Comparison of ENCODE assay signal across 8 mouse cellular contexts in genomic region chr7:43606896-43607742, GRCm38 (mm10). TPM values are rescaled to one million over a fixed set of nuclear protein-coding genes. Genes with fewer than 3 reads are reported as not detected.
DNase-seq lines count a peak whose midpoint lies in the region; ATAC-seq lines count a peak whose summit lies in the region.

TSS of gene Zfp819 (plus strand) at chr7:43607169.

- peak; percentile 66 to 85 for DNase-seq in adrenal gland, adult (ENCODE audit: inconsistent age in 2 of 2, low spot score in 1 of 2)
- peak; percentile 89 for DNase-seq in embryo, embryonic 11 days
- peak; percentile 42 to 69 for DNase-seq in left cerebral cortex, adult 9 months (ENCODE audit: low spot score in 2 of 2)
- peak; percentile 44 for DNase-seq in retina, postnatal 7 days (ENCODE audit: low read depth, low spot score)
- DNase-seq in adipocyte (ENCODE audit: low spot score) = no peak

- H3K27ac ChIP-seq in intestine, embryonic 15.5 days = no peak within 1 kb of the TSS

- ATAC-seq in granulocyte monocyte progenitor cell, adult 5-6 weeks (replicated peaks; ENCODE audit: poor library complexity, severe bottlenecking) = peak; percentile 73
- ATAC-seq in intestine, embryonic 15.5 days = peak; percentile 93
- ATAC-seq in megakaryocyte, adult 5-6 weeks (ENCODE audit: poor library complexity, severe bottlenecking) = peak; percentile 60

- no peaks in the 10 kb centered on the region for H3K27me3 ChIP-seq in intestine, embryonic 15.5 days (replicated peaks)

- peak within 1 kb of the TSS; percentile 31 for H3K4me3 ChIP-seq in intestine, embryonic 15.5 days (replicated peaks)

- peak within 1 kb of the TSS; percentile 30; the same call in 1 of the 2 replicates for H3K9ac ChIP-seq in intestine, embryonic 15.5 days

- no peaks in the 10 kb centered on the region for H3K9me3 ChIP-seq in intestine, embryonic 15.5 days

- peaks cover 9% of the 10 kb centered on the region for H3K4me1 ChIP-seq in intestine, embryonic 15.5 days (replicated peaks)

- no peaks in the 10 kb centered on the region for H3K36me3 ChIP-seq in intestine, embryonic 15.5 days

- peak within 1 kb of the TSS; percentile 78 for H3K4me2 ChIP-seq in intestine, embryonic 15.5 days (replicated peaks)

- 16% methylated on average over 41 of the region's 41 CpGs for WGBS in intestine, embryonic 15.5 days

RNA-seq across cellular contexts. Expression of gene Zfp819, which starts in this region (rescaled TPM):
- total RNA-seq in granulocyte monocyte progenitor cell, adult 5-6 weeks (2014; fragmentation: Nextera tagmentation) = 1.4 TPM in 1 of 2 replicates, not detected in the other
- total RNA-seq in granulocyte monocyte progenitor cell, adult 5-6 weeks (2017) = 0.17 and 0.98 TPM in 2 replicates
- polyA plus RNA-seq in intestine, embryonic 15.5 days (2015; fragmentation: Nextera tagmentation; extraction: Ambion mirVana) = 0.09 TPM in 2 replicates
- total RNA-seq in megakaryocyte, adult 5-6 weeks (2015) = not detected in 2 replicates
- not detected in 2 replicates for total RNA-seq in megakaryocyte, adult 5-6 weeks (2017)

Comparison
In these comparisons a context has a peak if more than half of its experiments do, and no peak if none do; other contexts are left out.
1. Peak in ATAC-seq, H3K4me3 ChIP-seq, H3K9ac ChIP-seq and H3K4me2 ChIP-seq in intestine, embryonic 15.5 days; RNA of the gene not detected or under 1 TPM.
2. Peak in ATAC-seq in megakaryocyte, adult 5-6 weeks; RNA of the gene not detected or under 1 TPM.